Mouse (Mus musculus): ENCODE data around the gene Gipc1.

Gene Gipc1

DNA sequence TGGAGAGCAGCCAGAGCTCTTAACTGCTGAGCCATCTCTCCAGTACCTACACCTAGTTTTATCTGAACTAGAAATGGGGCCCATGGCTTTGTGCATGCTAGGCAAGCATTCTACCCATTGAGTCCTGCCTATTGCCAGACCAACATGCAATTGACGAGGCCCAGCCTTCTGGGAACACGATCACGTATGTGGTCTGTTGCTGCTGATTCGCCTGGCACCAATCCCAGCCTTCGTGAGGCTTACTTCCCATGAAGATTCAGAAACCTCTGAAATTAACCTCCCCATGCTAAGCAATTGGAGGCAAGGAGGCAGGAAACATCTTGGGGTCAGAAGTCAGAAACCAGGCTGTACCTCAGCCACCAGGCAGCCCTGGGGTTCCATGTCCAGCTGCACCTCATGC is 28.1 kb downstream of the Gipc1 start:
- DNase-seq (ENCODE audit: low spot score in 2 of 2), result no peak

DNA sequence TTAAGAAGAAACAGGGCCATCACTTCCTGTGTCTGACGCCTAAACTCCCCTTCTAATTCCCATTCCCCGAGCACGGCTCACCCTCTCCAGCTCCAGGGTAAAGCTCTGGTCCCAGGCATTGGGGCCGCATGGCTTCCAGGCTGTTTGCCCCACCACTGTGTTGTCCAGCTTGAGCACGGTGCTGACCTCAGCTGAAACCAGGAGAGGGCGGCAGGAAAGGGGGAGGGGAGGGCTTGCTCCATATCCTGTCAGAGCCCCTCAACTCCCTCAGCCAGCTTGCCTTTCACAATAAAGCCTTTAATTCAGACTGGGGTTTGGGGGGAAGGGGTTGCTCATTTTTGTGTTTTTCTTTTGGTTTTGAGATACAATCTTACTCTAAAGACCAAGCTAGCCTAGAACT is 28.6 kb downstream of the Gipc1 start:
- DNase-seq (ENCODE audit: low spot score in 2 of 2), result no peak

DNA sequence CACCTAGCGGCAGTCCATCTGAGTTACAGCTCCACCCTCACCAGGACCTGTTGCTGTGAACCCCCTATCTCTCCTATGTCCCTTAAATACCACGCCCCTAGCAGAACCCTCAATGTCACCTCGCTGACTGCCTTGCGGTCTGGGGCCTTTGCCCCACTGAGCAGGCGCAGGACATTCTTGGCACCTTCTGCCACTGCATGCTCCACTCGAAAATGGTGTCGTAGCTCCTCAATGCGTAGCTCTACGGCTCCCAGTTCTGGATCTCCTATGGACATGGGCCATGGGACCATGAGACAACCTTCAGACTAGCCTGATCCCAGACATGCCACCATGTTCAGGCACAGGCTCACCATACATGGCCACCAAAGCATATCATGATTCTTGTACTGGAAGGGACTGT is 32.0 kb downstream of the Gipc1 start:
- no peak for DNase-seq (ENCODE audit: low spot score in 2 of 2)

DNA sequence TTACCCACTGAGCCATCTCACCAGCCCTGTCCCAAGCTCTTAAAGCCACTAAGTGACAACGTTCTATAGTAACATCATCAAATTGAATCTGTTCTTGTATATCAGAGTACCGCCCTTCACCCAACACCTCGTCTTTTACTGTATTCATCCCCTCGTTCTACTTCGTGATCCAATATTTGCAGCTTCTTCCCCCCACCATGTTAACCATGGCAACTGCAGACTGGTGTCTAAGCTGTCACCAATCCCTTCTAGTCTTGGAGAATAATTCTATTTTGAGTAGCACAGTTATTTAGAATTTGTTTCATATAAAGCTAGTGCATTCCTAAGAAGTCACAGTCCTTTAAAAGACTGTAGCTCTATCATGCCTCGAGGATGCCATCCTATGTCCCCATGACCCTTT is 36.8 kb downstream of the Gipc1 start:
- peak in 1 of 2 experiments; percentile 71 for DNase-seq (ENCODE audit: low spot score in 2 of 2)

DNA sequence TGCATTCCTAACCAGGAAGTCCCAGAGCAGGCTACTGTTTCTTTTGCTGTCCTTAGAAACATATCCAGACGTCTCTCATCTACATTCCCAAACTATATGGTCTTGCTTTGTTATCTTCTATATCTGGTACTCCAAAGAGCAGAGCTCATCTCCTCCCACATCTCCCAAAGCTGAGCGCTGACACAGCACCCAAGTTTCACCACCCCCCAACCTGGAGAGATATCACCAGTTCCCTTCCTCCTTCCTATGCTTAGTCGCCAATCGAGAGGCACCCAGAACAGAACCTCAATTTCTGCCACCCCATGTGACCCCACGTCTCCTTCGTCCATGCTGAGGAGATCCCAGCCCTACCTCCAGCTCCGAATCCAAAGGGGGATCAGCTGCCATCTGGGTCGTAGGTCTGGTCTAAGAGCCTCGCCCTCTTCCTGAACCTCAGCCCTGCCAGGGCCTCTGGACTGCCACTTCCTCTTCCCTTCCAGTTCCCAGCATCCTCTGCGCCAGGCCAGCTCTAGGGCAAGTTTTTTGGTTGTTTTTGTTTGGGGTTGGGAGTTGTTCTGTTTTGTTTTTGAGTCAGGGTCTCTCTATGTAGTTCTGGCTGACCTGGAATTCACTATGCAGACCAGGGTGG is 41.2 kb downstream of the Gipc1 start:
- DNase-seq (ENCODE audit: low spot score in 2 of 2), result no peak

DNA sequence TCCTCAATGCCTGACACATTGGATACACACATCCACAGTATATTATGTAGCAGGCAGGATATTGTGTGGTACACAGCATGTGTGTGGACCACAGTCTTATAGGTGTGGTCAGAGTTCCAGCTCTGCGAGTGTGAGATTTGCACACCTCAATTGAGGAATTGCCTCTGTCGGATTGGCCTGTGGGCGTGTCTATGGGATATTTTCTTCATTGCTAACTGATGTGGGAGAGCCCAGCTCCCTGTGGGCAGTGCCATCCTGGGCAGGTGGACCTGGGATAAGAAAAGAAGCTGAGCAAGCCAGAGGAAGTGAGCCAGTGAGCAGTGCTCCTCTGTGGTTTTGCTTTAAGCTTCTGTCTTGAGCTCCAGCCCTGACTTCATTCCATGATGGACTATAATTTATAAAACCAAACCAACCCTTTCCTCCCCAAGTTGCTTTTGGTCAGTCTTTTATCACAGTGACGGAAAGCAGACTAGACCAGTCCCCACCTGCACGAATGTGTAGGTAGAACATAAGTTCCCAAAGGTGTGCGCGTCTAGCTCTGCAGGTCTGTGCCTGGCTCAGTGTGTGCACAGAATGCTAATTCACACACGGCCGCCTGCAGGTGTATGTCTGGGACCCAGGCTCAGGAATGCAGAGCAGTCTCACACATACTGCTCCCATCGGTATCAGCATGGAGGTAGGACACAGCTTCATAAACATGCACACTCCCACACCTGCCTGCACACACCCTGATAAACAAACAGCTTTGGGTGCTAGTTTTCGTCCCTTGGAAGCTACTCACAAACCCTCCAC is 42.1 kb downstream of the Gipc1 start:
- DNase-seq (ENCODE audit: low spot score in 2 of 2), result no peak

DNA sequence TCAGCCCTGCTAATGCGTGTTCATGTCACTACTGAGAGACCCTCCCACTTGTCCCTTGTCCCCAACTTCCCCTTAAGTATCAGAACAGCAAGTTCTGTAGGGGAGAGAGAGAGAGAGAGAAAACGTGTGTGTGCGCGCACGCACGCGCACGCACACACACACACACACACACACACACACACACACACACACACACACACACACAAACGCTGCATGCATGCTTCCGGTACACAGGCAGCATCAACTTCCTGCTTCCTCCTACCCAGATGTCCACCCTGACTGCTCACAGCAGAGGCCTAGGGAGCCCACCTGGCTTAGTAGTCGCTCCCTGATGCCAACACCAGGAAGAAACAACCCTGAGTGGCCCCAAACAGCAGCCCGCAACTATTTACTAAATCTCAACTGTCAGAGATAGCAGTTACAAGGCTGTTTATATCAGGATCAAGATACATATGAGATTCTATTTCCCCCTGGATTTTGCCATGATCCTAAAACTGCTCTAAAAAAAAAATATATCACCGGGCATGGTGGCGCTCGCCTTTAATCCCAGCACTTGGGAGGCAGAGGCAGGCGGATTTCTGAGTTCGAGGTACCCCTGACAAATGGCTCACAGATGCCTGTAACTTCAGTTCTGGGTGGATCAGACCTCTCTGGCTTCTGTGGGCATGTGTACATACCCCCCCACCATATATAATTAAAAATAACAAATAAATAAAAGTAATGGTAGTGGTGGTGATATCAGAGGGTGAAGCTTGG is 43.1 kb downstream of the Gipc1 start:
- no peak for DNase-seq (ENCODE audit: low spot score in 2 of 2)

DNA sequence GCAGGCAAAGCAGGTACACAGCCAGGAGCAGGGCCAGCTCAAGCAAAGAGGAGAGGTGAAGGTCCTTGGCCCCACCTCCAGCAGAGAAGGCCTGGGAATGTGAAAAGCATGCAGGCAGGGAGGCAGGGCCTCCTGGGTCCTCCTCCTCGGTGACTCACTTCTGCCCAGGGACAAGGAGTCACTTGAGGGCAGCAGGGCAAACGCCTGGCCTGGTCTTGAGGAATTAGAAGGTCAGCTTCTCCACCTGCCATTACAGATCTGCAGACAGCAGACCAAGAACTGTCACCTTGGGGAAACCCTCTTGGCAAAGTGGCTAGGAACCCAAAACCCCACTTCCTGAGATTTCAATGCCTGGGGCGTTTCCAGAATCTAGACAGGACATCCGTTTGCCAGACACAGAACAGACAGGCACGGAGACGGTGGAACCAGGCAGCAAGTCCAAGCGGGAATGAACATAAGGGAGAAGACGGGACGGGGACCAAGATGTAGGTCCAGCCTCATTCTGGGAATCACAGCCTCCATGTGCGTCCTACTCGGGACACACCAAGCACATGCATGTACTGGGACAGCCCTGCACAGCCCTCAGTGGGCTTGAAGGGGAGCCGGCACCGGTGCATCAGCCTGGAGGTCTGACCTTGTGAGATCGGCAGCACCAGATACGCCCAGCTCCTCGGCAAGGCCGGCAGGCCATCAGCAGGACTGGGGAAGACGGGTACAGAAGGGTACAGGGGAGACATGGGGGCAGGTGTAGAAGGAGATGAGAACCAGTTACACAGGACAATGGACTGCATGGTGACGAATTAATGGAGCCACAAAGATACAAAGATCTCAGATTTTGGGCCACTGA is 45.1 kb downstream of the Gipc1 start:
- DNase-seq (ENCODE audit: low spot score in 2 of 2), result no peak

DNA sequence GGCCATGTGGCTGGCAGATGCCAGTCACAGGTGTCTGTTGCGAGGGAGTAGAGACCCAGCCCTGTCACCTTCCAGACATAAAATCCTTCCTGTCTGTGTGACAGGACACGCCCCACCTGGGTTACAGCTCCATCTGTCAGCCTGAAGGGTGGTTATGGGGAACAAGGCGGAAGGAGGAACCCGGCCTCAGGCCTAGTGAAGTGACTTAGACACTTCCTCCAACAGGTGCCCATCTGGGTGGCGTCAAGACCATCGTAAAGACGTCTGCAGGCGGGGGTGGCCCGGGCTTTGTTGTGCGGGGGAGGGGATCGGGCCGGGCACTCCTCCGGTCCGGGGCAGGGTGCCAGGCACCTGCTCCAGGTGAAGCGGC is 45.8 kb downstream of the Gipc1 start:
- DNase-seq (ENCODE audit: low spot score in 2 of 2), result peak; percentile 61 to 74

DNA sequence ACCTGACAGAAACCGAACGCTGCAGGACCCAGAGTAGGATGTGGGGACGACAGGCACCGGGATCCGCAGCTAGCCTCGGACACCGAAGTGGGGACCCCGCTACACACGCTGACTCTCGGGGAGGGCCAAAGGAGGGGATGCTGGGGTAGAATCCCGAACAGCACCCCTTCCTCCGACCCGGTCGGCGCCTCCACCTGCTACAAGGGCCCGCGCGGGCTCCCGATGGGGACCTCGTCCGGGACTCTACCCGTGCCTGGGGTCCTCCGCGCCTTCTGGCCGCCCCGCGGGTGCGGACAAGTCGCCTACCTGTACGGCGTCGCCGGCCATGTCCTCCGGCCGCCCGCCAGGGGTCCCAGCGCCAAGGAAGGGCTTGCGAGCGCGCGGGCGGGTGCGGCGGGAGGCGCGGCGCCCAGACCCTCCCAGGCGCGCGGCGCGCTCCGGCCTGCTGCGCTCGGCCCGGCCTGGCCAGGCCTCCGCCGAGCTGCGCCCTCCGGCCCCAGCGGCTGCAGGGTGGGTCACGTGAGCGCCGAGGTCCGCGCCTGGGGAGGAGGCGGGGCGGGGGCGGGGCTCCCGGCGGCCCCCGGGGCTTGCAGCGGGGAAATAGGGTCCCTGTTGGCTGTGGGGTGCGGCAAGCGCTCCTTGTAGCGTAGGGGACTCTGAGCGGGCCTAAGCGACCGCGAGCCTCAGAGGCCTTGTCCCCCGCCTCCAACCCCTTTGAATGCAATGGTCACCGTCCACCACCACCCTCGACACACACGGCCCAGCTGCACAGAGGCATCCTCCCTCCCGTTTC is 46.4 kb downstream of the Gipc1 start, which contains the start of gene Pkn1:
Gene Pkn1, minus strand, starts transcription at position 519 of the 793 bp plus-strand sequence.
- peak; percentile 72 to 81 for DNase-seq (ENCODE audit: low spot score in 2 of 2)

DNA sequence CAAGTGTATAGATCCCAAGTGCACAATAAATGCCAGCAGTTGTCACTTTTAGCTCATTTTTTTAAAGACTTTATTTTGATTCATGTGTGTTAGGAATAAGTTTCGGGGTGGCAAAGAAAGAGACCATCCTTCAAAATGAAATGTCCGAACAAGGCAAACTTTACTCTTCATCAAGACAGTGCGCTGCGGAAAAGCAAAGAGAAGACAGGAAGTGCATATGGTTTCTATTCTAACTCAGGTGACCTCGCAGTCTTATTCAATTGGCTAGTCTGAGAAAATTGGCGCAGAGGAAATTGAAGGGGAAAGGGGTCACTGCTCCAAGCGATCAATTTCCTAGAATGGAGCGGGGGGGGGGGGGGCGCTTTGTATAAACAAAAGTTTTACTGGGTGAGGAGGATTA is 47.1 kb downstream of the Gipc1 start:
- DNase-seq (ENCODE audit: low spot score in 2 of 2), result no peak

DNA sequence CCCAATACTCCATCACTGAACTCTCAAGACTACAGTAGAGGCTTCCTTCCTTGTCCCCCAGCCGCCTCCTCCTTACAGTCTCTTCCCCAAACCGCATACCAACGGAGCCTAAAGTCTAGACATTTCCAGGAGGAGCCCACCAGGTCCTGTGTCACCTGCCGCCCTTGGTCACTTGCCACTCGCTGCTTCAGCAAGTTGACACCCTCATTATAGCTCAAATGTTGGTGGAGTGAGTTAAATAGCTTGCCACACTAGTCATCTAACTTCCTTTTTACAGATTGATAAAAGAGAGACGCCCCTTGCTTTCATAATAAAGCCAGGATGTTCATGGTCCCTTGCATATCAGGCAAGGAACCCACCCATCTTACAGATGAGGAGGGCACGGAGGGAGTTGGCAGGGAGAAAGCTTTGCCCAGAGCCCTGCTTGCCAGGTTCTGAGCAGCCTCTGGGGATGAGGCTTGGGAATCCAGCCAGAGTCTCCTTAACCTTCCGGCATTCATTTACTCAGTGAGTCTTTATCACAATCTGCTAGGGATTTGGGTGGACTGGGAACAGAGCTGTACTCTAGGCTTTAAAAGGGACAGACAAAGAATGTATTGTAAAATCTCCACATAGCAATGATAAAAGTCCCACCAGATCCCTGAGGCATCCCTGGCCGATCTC is 48.1 kb downstream of the Gipc1 start:
- DNase-seq (ENCODE audit: low spot score in 2 of 2), result no peak

DNA sequence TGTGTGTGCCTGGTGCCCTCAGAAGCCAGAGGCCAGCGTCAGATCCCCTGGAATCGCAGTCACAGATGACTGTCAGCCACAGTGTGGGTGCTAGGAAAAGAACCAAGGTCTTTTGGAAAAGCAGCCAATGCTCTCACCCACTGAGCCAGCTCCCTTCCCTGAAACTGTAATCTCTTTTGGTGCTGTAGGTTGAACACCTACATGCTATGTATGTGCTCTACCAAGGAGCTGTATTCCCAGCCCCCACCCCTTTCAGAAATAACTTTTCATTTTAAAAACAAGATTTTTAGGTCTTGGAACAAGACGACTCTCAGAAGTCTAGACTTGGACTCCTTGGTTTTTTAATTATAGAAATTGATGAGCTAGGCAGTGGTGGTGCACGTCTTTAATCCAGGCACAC is 50.9 kb downstream of the Gipc1 start:
- no peak for DNase-seq (ENCODE audit: low spot score in 2 of 2)

DNA sequence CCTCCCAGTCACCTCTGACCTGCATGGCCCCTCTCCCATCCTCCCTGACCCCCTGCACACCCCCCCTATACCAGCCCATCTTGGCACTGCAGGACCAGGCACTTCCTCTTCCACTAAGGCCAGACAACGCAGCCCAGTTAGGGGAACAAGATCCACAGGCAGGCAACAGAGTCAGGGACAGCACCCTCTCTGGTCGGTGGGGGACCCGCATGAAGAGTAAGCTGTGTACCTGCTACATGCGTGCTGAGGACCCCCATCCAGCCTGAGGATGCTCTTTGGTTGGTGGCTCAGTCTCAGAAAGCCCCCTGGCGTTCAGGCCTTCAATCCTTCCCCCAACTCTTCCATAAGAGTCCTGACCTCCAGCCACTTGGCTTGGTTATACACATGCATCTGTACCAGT is 53.9 kb downstream of the Gipc1 start:
- DNase-seq (ENCODE audit: low spot score in 2 of 2), result no peak

DNA sequence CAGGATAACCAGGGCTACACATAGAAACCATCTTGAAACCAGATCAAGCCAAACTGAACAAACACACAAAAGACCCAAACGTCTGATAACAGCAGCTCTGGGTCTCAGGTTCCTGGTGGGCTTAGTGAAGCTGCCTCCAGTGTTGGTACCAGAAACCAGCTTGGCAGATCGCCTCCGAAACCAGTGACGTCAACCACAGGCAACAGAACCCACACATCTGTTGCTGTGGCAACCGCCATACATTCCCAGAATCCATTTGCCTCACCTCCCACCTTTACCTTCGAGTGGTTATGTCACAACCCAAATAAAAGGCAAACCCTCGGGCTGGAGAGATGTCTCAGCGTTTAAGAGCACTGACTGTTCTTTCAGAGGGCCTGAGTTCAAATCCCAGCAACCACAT is 55.1 kb downstream of the Gipc1 start:
- DNase-seq (ENCODE audit: low spot score in 2 of 2), result no peak

Measured in right cerebral cortex, postnatal 10 days (tissue).